Mouse (Mus musculus): ENCODE data around the gene Aftph. TPM values are rescaled to one million over a fixed set of nuclear protein-coding genes. Genes with fewer than 3 reads are reported as not detected.
A peak's percentile ranks its signal among the peaks of the same experiment; 100 is the strongest.

The Aftph gene
- polyA plus RNA-seq (2014; fragmentation: Nextera tagmentation; extraction: Ambion mirVana) = 28.3 and 33.2 TPM in 2 replicates

DNA sequence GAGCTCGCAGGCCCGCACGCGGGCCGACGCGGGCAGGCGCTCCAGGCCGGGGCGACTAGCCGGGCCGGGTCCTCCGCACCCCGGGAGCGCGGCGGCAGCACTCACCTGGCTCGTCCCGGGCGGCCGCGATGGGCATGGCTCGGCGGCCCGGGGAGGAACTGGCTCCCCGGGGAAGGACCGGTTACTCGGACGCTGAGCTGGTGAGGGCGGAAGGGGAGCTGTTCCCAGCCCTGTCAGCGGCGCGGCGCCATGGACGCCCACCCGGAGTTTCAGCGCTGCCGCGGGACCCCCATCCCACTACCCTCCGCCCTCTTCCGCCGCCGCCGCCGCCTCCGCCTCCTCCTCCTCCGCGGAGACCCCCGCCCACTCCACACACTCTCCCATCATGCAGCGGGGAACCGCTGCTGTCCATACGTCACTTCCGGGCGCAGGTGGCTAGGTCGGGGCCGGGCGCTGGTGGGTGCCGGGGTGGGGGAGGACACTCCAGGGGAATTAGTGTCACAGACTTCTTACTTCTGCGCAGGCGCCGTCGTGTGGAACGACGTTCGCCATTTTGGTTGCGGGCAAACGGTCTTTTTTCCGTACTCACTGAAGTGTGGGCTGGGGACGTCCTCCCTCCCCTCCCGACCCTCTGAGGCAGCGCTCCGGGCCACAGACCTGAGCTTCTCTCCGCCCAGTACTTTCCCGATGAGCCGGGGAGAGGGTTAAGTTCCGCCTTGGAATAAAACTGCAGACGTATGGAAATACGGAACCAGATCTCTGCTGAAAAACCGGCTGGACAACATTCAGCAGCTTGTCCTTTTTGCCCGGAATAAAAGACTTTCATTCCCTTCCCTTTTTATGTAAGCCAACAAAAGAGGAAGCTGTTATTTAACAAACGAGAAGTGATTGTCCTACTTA is at the start of gene Aftph:
Gene Aftph, minus strand, starts transcription at position 389 of the 900 bp plus-strand sequence.
- Histone ChIP-seq H3K9me3 (ENCODE audit: control insufficient read depth, low read length) (no peaks in the 10 kb centered on the region), H3K36me3 (ENCODE audit: control insufficient read depth, insufficient read depth, low read length) (no peaks in the 10 kb centered on the region), H3K4me2 (ENCODE audit: low read depth, low read length, severe bottlenecking) (peak within 1 kb of the TSS; percentile 86), H3K9ac (ENCODE audit: low read length) (peak within 1 kb of the TSS; percentile 87), H3K4me1 (replicated peaks; ENCODE audit: control insufficient read depth, insufficient read depth, low read length) (no peaks in the 10 kb centered on the region), H3K27me3 (ENCODE audit: control insufficient read depth, insufficient read depth, low read length) (no peaks in the 10 kb centered on the region), H3K27ac (ENCODE audit: low read depth, low read length) (peak within 1 kb of the TSS; percentile 95), H3K4me3 (ENCODE audit: low read depth, low read length) (peak within 1 kb of the TSS; percentile 96)
- under 1% methylated on average over 81 of the region's 81 CpGs for WGBS
- DNase-seq (ENCODE audit: low spot score) (peak; percentile 100), ATAC-seq (replicated peaks; ENCODE audit: low FRiP score) (peak; percentile 99)

DNA sequence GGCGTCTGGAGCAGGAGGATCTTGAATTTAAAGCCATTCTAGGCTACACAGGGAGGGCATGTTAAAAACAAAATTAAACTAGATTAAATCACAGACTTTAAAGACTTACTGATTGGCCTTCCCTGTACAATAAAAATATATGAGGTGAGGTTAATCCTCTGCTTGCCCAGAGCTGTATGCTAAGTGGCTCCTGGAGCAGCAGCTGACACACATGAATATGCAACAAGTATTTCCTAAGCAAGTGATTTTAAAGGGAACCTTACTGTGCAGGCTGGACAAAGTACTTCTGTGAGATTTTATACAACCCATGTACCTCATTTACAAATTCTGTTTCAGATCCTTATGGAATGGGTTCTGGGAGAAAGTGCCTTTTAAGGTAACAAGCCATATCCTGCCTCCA is 47.6 kb upstream of the Aftph start:
- H3K4me1 ChIP-seq (replicated peaks; ENCODE audit: control insufficient read depth, insufficient read depth, low read length) = no peaks in the 10 kb centered on the region
- ATAC-seq (replicated peaks; ENCODE audit: low FRiP score) = no peak
- 71% methylated on average over 1 of the region's 1 CpGs for WGBS
- no peaks in the 10 kb centered on the region for H3K9me3 ChIP-seq (ENCODE audit: control insufficient read depth, low read length)
- H3K9ac ChIP-seq (ENCODE audit: low read length) = no peak overlapping the region
- H3K4me3 ChIP-seq (ENCODE audit: low read depth, low read length) = no peak overlapping the region
- H3K27ac ChIP-seq (ENCODE audit: low read depth, low read length) = no peak overlapping the region
- H3K27me3 ChIP-seq (ENCODE audit: control insufficient read depth, insufficient read depth, low read length) = no peaks in the 10 kb centered on the region
- DNase-seq (ENCODE audit: low spot score) = no peak
- no peaks in the 10 kb centered on the region for H3K36me3 ChIP-seq (ENCODE audit: control insufficient read depth, insufficient read depth, low read length)
- H3K4me2 ChIP-seq (ENCODE audit: low read depth, low read length, severe bottlenecking) = no peak overlapping the region

DNA sequence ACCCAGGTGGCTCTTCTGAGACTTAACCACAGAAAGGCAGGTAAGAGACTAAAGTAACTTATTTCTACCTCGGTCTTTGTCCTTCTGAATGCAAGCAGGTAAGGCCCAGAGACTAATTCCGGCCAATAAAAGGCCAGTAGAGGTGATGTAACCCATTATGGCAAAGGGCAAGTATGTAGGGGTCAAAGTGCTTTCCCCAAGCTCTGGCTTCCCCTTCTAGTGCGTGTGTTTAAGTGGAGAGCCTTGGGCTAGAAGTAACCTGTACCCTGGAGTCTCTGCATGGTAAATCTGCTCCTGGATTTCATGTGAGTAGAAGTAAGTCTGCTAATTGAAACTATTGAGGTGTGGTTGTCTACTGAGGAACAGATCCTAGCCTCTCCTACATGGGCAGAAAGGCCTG is 46.7 kb upstream of the Aftph start:
- no peak for DNase-seq (ENCODE audit: low spot score)
- H3K27ac ChIP-seq (ENCODE audit: low read depth, low read length) = no peak overlapping the region
- 82% methylated on average over 3 of the region's 3 CpGs for WGBS
- ATAC-seq (replicated peaks; ENCODE audit: low FRiP score) = no peak
- no peaks in the 10 kb centered on the region for H3K4me1 ChIP-seq (replicated peaks; ENCODE audit: control insufficient read depth, insufficient read depth, low read length)
- H3K9ac ChIP-seq (ENCODE audit: low read length) = no peak overlapping the region
- no peaks in the 10 kb centered on the region for H3K9me3 ChIP-seq (ENCODE audit: control insufficient read depth, low read length)
- H3K4me3 ChIP-seq (ENCODE audit: low read depth, low read length) = no peak overlapping the region
- no peaks in the 10 kb centered on the region for H3K36me3 ChIP-seq (ENCODE audit: control insufficient read depth, insufficient read depth, low read length)
- no peak overlapping the region for H3K4me2 ChIP-seq (ENCODE audit: low read depth, low read length, severe bottlenecking)
- no peaks in the 10 kb centered on the region for H3K27me3 ChIP-seq (ENCODE audit: control insufficient read depth, insufficient read depth, low read length)

DNA sequence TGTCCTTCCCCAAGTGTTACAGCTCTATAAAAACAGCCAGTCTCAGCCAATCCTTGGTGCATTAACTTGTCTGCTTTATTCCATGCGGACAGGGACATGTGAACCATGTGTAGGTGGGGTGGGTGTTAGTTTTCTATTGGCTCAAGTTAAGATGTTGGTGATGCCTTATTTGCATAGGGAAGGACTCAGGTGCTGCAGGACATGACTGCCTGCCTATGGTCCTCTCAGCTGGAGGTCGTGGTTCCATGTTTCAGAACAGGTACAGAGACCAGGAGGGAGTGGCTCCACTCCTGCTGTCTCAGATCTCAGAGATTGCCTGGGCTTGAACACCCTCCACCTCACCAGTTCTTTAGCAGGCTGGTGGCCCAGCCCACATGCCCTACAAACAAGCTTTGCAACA is 44.8 kb upstream of the Aftph start:
- H3K27ac ChIP-seq (ENCODE audit: low read depth, low read length) = no peak overlapping the region
- H3K9ac ChIP-seq (ENCODE audit: low read length) = no peak overlapping the region
- WGBS = 69% methylated on average over 2 of the region's 2 CpGs
- DNase-seq (ENCODE audit: low spot score) = no peak
- ATAC-seq (replicated peaks; ENCODE audit: low FRiP score) = no peak
- H3K27me3 ChIP-seq (ENCODE audit: control insufficient read depth, insufficient read depth, low read length) = no peaks in the 10 kb centered on the region
- H3K4me1 ChIP-seq (replicated peaks; ENCODE audit: control insufficient read depth, insufficient read depth, low read length) = no peaks in the 10 kb centered on the region
- no peak overlapping the region for H3K4me3 ChIP-seq (ENCODE audit: low read depth, low read length)
- H3K4me2 ChIP-seq (ENCODE audit: low read depth, low read length, severe bottlenecking) = no peak overlapping the region
- H3K36me3 ChIP-seq (ENCODE audit: control insufficient read depth, insufficient read depth, low read length) = no peaks in the 10 kb centered on the region
- no peaks in the 10 kb centered on the region for H3K9me3 ChIP-seq (ENCODE audit: control insufficient read depth, low read length)

DNA sequence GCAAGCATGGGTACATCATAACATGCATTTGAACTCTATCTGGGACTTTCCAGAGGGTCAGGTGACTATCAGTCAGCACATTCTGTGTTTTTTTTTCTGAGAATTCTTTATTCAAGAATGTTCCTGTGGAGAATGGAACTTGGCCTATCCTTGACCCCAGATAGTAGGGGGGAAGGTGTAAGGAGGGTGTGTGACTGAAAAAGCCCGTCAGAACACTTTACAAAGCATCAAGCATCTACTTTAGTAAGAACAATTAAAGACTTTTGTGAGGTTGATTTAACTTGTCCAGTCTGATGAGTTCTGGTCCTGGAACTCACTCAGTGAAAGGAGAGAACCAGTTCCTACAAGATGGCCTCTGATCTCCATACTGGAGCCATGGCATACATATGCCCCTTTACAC is 43.8 kb upstream of the Aftph start:
- no peak overlapping the region for H3K9ac ChIP-seq (ENCODE audit: low read length)
- no peaks in the 10 kb centered on the region for H3K27me3 ChIP-seq (ENCODE audit: control insufficient read depth, insufficient read depth, low read length)
- ATAC-seq (replicated peaks; ENCODE audit: low FRiP score) (no peak), DNase-seq (ENCODE audit: low spot score) (no peak)
- no peaks in the 10 kb centered on the region for H3K9me3 ChIP-seq (ENCODE audit: control insufficient read depth, low read length)
- WGBS = 86% methylated on average over 1 of the region's 1 CpGs
- H3K4me2 ChIP-seq (ENCODE audit: low read depth, low read length, severe bottlenecking) = no peak overlapping the region
- no peaks in the 10 kb centered on the region for H3K36me3 ChIP-seq (ENCODE audit: control insufficient read depth, insufficient read depth, low read length)
- H3K4me1 ChIP-seq (replicated peaks; ENCODE audit: control insufficient read depth, insufficient read depth, low read length) = no peaks in the 10 kb centered on the region
- H3K4me3 ChIP-seq (ENCODE audit: low read depth, low read length) = no peak overlapping the region
- no peak overlapping the region for H3K27ac ChIP-seq (ENCODE audit: low read depth, low read length)

DNA sequence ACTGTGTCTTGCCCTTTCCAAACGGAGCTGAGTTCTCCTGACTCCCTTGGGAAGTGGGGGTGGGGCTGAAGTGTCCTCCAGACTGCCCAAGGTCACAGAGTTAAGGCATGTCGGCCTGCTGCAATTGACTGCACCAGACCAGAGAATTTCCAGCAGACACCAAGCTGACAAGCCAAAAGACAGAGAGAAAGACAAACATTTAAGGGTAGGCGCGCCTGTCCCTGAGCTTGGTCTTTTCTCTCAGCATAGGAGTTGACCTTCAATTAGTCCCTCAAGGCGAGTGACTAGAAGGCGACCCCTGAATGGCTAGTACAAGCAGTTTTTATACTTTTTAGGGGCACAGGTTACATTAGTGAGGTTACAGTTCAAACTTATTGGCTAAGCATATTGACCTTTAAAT is 43.4 kb upstream of the Aftph start:
- no peaks in the 10 kb centered on the region for H3K27me3 ChIP-seq (ENCODE audit: control insufficient read depth, insufficient read depth, low read length)
- WGBS = 88% methylated on average over 6 of the region's 6 CpGs
- H3K9me3 ChIP-seq (ENCODE audit: control insufficient read depth, low read length) = no peaks in the 10 kb centered on the region
- DNase-seq (ENCODE audit: low spot score) (no peak), ATAC-seq (replicated peaks; ENCODE audit: low FRiP score) (no peak)
- no peaks in the 10 kb centered on the region for H3K36me3 ChIP-seq (ENCODE audit: control insufficient read depth, insufficient read depth, low read length)
- no peak overlapping the region for H3K27ac ChIP-seq (ENCODE audit: low read depth, low read length)
- no peaks in the 10 kb centered on the region for H3K4me1 ChIP-seq (replicated peaks; ENCODE audit: control insufficient read depth, insufficient read depth, low read length)
- no peak overlapping the region for H3K4me3 ChIP-seq (ENCODE audit: low read depth, low read length)
- no peak overlapping the region for H3K4me2 ChIP-seq (ENCODE audit: low read depth, low read length, severe bottlenecking)
- H3K9ac ChIP-seq (ENCODE audit: low read length) = no peak overlapping the region

GRCm38 (mm10) chr11:20783467-20783866 is 42.1 kb upstream of the Aftph start:
- Histone ChIP-seq H3K9me3 (ENCODE audit: control insufficient read depth, low read length) (no peaks in the 10 kb centered on the region), H3K4me1 (replicated peaks; ENCODE audit: control insufficient read depth, insufficient read depth, low read length) (no peaks in the 10 kb centered on the region), H3K27ac (ENCODE audit: low read depth, low read length) (no peak overlapping the region), H3K4me3 (ENCODE audit: low read depth, low read length) (no peak overlapping the region), H3K36me3 (ENCODE audit: control insufficient read depth, insufficient read depth, low read length) (no peaks in the 10 kb centered on the region), H3K4me2 (ENCODE audit: low read depth, low read length, severe bottlenecking) (no peak overlapping the region), H3K9ac (ENCODE audit: low read length) (no peak overlapping the region), H3K27me3 (ENCODE audit: control insufficient read depth, insufficient read depth, low read length) (no peaks in the 10 kb centered on the region)
- DNase-seq (ENCODE audit: low spot score) (no peak), ATAC-seq (replicated peaks; ENCODE audit: low FRiP score) (no peak)
- 95% methylated on average over 1 of the region's 1 CpGs for WGBS

DNA sequence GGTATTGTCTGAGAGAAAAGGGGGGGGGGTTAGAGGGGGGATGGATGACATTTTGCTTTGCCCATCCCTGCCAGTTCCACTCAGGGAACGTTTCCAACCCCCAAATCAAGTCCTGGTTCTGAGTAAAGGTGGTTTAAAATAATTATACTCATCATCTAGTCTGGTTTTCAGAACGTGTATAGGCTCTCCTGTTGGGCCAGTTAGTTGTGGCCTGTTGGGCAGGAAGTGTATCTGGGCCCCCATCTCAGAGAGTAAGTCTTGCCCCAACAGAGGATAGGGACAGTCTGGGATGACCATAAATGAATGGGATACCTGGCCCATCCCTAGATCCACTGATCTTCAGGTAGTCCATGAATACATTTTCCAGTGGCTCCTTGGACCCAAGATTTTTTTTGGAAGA is 41.2 kb upstream of the Aftph start:
- no peaks in the 10 kb centered on the region for H3K4me1 ChIP-seq (replicated peaks; ENCODE audit: control insufficient read depth, insufficient read depth, low read length)
- no peaks in the 10 kb centered on the region for H3K27me3 ChIP-seq (ENCODE audit: control insufficient read depth, insufficient read depth, low read length)
- no peak overlapping the region for H3K9ac ChIP-seq (ENCODE audit: low read length)
- no peak for ATAC-seq (replicated peaks; ENCODE audit: low FRiP score)
- H3K36me3 ChIP-seq (ENCODE audit: control insufficient read depth, insufficient read depth, low read length) = no peaks in the 10 kb centered on the region
- no peak overlapping the region for H3K4me2 ChIP-seq (ENCODE audit: low read depth, low read length, severe bottlenecking)
- no peak for DNase-seq (ENCODE audit: low spot score)
- no peaks in the 10 kb centered on the region for H3K9me3 ChIP-seq (ENCODE audit: control insufficient read depth, low read length)
- no peak overlapping the region for H3K4me3 ChIP-seq (ENCODE audit: low read depth, low read length)
- no peak overlapping the region for H3K27ac ChIP-seq (ENCODE audit: low read depth, low read length)
- 75% methylated on average over 2 of the region's 2 CpGs for WGBS

- Histone ChIP-seq H3K9me3 (ENCODE audit: control insufficient read depth, low read length) (no peaks in the 10 kb centered on the region), H3K4me1 (replicated peaks; ENCODE audit: control insufficient read depth, insufficient read depth, low read length) (no peaks in the 10 kb centered on the region), H3K4me2 (ENCODE audit: low read depth, low read length, severe bottlenecking) (no peak overlapping the region), H3K4me3 (ENCODE audit: low read depth, low read length) (no peak overlapping the region), H3K36me3 (ENCODE audit: control insufficient read depth, insufficient read depth, low read length) (no peaks in the 10 kb centered on the region), H3K9ac (ENCODE audit: low read length) (no peak overlapping the region), H3K27me3 (ENCODE audit: control insufficient read depth, insufficient read depth, low read length) (no peaks in the 10 kb centered on the region), H3K27ac (ENCODE audit: low read depth, low read length) (no peak overlapping the region)
- no peak for DNase-seq (ENCODE audit: low spot score)
- ATAC-seq (replicated peaks; ENCODE audit: low FRiP score) = no peak
- WGBS = 90% methylated on average over 4 of the region's 4 CpGs
Measured at GRCm38 (mm10) chr11:20780312-20780711, 38.9 kb upstream of the Aftph start.
